Mouse (Mus musculus) kidney, embryonic 14.5 days (tissue): Measurements from ENCODE around the gene Cdca5. TPM values are rescaled to one million over a fixed set of nuclear protein-coding genes. Genes with fewer than 3 reads are reported as not detected.
"Not testable (repeated sequence)": the region's sequence is repeated elsewhere in the genome, so short reads cannot be mapped to it uniquely, and the experiment has no call there.

ENCODE experiments used
- ATAC-seq: fragments of 200-750 bp; cut with Nextera tagmentation; 2 replicates; pipeline ENCODE4 v1.8.0; 2017; ENCODE audit warnings: moderate number of reproducible peaks, mild to moderate bottlenecking, moderate TSS enrichment, moderate library complexity; ENCODE audit not compliant: low FRiP score, low TSS enrichment
- H3K27ac ChIP-seq: fragments of 300-500 bp; sonication (generic); 2 replicates; pipeline ENCODE4 v1.5.1; 2014; ENCODE audit warnings: low read depth, mild to moderate bottlenecking, low read length, moderate library complexity, mixed read lengths
- H3K27me3 ChIP-seq: fragments of 300-500 bp; sonication (generic); 2 replicates; pipeline ENCODE4 v1.6.1; 2014; ENCODE audit warnings: mild to moderate bottlenecking, low read length; ENCODE audit not compliant: control insufficient read depth, insufficient read depth
- H3K36me3 ChIP-seq: fragments of 300-500 bp; sonication (generic); 2 replicates; pipeline ENCODE4 v1.6.1; 2014; ENCODE audit warnings: low read length, mixed read lengths; ENCODE audit not compliant: control insufficient read depth, insufficient read depth
- H3K4me1 ChIP-seq: fragments of 300-500 bp; sonication (generic); 2 replicates; pipeline ENCODE4 v1.6.1; 2014; ENCODE audit warnings: low read length, mixed read lengths; ENCODE audit not compliant: control insufficient read depth, insufficient read depth
- H3K4me2 ChIP-seq: fragments of 300-500 bp; sonication (generic); replicated peaks from 2 replicates; pipeline ENCODE4 v1.6.1; 2014; ENCODE audit warnings: low read depth, mild to moderate bottlenecking, low read length
- H3K4me3 ChIP-seq: fragments of 300-500 bp; sonication (generic); 2 replicates; pipeline ENCODE4 v1.5.1; 2014; ENCODE audit warnings: mild to moderate bottlenecking, low read length
- H3K9ac ChIP-seq: fragments of 300-500 bp; sonication (generic); 2 replicates; pipeline ENCODE4 v1.6.1; 2014; ENCODE audit warnings: low read depth, mild to moderate bottlenecking, low read length, moderate library complexity
- H3K9me3 ChIP-seq: fragments of 300-500 bp; sonication (generic); 2 replicates; pipeline ENCODE4 v1.6.1; 2016; ENCODE audit warnings: low read length; ENCODE audit not compliant: control insufficient read depth
- WGBS: fragments of 180-500 bp; shearing (Covaris S2); extraction: QIAGEN DNeasy Blood & Tissue Kit; methylation state at CpG from one replicate; pipeline ENCODE4 v1.1.7; 2014; 5-methylcytosine and 5-hydroxymethylcytosine counted together
- polyA plus RNA-seq: library from polyadenylated mRNA; unstranded; fragments of >200 nt; fragmentation: Nextera tagmentation; extraction: Ambion mirVana; gene quantifications from 2 replicates; pipeline ENCODE4 v1.2.1, GENCODE M21; 2014

The Cdca5 gene
- 43.1 and 53.5 TPM in 2 replicates for polyA plus RNA-seq

- H3K36me3 ChIP-seq = peaks cover 54% of the 10 kb centered on the region
- peak within 1 kb of the TSS; percentile 71 for H3K27ac ChIP-seq
- no peaks in the 10 kb centered on the region for H3K27me3 ChIP-seq
- ATAC-seq = peak; percentile 90
- no peaks in the 10 kb centered on the region for H3K9me3 ChIP-seq
- H3K4me1 ChIP-seq = peaks cover 14% of the 10 kb centered on the region
- peak within 1 kb of the TSS; percentile 76 for H3K9ac ChIP-seq
- peak within 1 kb of the TSS; percentile 71 for H3K4me3 ChIP-seq
- WGBS = under 1% methylated on average over 58 of the region's 58 CpGs
- peak within 1 kb of the TSS; percentile 90 for H3K4me2 ChIP-seq
Observed at GRCm38 (mm10) chr19:6084478-6085248, at the start of gene Cdca5, which contains the start of gene Zfpl1. TSS of gene Cdca5 (plus strand) at chr19:6084983. TSS of gene Zfpl1 (minus strand) at chr19:6084956.

DNA sequence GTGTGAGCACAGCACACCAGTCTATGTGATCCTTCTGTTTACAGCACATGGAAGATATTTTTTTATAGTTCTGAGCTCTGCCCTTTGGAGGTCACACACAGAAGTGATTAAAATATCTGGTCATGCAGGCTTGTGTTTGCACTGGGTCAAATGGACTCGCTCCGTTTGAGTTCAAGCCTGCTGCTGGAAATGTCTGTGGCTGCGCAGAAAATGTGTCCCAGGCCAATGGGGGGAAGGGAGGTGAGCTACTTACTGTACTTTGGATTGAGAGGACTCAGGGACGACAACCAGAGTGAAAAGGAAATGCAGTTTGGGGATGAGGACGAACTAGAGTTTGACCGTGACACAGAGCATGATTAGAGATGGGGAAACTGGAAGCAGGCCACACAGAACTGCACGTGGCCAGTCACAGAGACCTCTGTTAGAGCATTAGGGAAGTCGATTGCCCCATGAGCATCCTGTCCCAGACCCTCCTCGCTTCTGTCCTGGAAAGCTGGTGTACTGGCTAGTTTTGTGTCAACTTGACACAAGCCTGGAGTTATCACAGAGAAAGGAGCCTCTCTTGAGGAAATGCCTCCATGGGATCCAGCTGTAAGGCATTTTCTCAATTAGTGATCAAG lies 48.7 kb upstream of the Cdca5 start:
- ATAC-seq = no peak
- WGBS = 77% methylated on average over 9 of the region's 9 CpGs

DNA sequence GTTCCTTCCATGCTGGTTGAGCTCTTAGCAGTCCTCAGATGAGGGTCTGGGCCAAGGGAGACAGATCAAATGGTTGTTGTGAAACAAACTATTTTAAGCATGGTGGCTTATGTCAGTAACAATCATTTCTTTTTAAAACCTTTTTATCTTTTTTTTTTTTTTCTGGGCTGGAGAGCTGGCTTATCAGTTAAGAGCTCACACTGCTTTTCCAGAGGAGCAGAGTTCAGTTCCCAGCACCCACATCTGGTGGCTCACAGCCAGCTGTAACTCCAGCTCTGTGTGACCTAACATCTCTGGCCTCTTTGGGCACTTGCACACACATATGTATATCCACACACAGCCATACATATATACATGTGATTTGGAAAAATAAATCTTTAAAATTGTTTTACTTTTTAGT lies 47.1 kb upstream of the Cdca5 start:
- Histone ChIP-seq H3K9ac (no peak overlapping the region), H3K27me3 (no peaks in the 10 kb centered on the region), H3K27ac (no peak overlapping the region), H3K9me3 (no peaks in the 10 kb centered on the region), H3K4me1 (0 out of 2 replicates have a peak, but pooled peaks cover 3% of the 10 kb centered on the region), H3K4me2 (no peak overlapping the region), H3K36me3 (no peaks in the 10 kb centered on the region), H3K4me3 (no peak overlapping the region)
- ATAC-seq = no peak

More for the DNA sequence above, 48.7 kb upstream of the Cdca5 start:
- H3K4me3 ChIP-seq = no peak overlapping the region
- no peak overlapping the region for H3K9ac ChIP-seq
- H3K36me3 ChIP-seq = no peaks in the 10 kb centered on the region
- no peak overlapping the region for H3K4me2 ChIP-seq
- no peaks in the 10 kb centered on the region for H3K4me1 ChIP-seq
- H3K27me3 ChIP-seq = no peaks in the 10 kb centered on the region
- H3K27ac ChIP-seq = no peak overlapping the region
- no peaks in the 10 kb centered on the region for H3K9me3 ChIP-seq

GRCm38 (mm10) chr19:6038326-6038725 lies 46.5 kb upstream of the Cdca5 start:
- Histone ChIP-seq H3K36me3 (no peaks in the 10 kb centered on the region), H3K4me3 (no peak overlapping the region), H3K9ac (no peak overlapping the region), H3K27me3 (no peaks in the 10 kb centered on the region), H3K27ac (no peak overlapping the region), H3K4me1 (0 out of 2 replicates have a peak, but pooled peaks cover 3% of the 10 kb centered on the region), H3K9me3 (no peaks in the 10 kb centered on the region), H3K4me2 (no peak overlapping the region)
- WGBS = 84% methylated on average over 7 of the region's 7 CpGs
- ATAC-seq = no peak

DNA sequence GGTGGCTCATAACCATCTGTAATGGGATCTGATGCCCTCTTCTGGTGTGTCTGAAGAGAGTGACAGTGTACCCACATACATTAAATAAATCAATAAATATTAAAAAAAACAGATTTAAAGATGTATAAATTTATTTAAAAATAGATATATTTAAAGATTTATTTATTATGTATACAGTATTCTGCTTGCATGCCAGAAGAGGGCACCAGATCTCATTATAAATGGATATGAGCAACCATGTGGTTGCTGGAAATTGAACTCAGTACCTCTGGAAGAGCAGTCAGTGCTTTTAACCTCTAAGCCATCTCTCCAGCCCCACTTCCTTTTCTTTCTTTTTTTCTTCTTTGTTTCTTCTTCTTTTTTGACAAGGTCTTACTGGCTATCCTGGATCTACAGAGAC lies 44.8 kb upstream of the Cdca5 start:
- Histone ChIP-seq H3K4me2 (no peak overlapping the region), H3K27ac (no peak overlapping the region), H3K4me1 (0 out of 2 replicates have a peak, but pooled peaks cover 3% of the 10 kb centered on the region), H3K4me3 (no peak overlapping the region), H3K9ac (no peak overlapping the region), H3K27me3 (no peaks in the 10 kb centered on the region), H3K36me3 (no peaks in the 10 kb centered on the region), H3K9me3 (no peaks in the 10 kb centered on the region)
- ATAC-seq = no peak

DNA sequence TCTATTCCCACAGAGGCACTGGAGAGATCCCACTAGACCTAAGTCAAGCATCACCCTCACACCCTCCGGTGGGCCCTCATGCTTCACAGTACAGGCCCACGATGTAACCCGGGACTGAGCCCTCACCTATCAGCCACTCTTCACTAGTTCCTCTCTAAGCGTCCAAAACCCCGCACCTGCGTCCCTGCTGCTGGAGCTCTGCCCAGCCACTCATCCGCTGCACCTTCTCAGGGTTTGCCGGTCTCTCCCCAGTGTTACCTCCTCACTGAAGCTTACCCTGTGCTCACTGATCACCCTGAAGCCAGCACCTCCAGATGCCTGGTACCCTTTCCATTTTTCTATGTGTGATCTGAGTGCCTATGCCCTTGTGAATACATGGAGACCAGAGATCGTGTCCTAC lies 42.5 kb upstream of the Cdca5 start:
- Histone ChIP-seq H3K4me3 (no peak overlapping the region), H3K27me3 (no peaks in the 10 kb centered on the region), H3K4me2 (no peak overlapping the region), H3K9me3 (no peaks in the 10 kb centered on the region), H3K9ac (no peak overlapping the region), H3K36me3 (no peaks in the 10 kb centered on the region), H3K4me1 (peaks cover 3% of the 10 kb centered on the region; the same call in 1 of the 2 replicates), H3K27ac (no peak overlapping the region)
- ATAC-seq = no peak
- 80% methylated on average over 9 of the region's 9 CpGs for WGBS

- peaks cover 13% of the 10 kb centered on the region for H3K36me3 ChIP-seq
- not testable (repeated sequence) for H3K27ac ChIP-seq, H3K9me3 ChIP-seq, ATAC-seq, H3K4me2 ChIP-seq, H3K27me3 ChIP-seq, H3K4me3 ChIP-seq, H3K9ac ChIP-seq
- peaks cover 12% of the 10 kb centered on the region for H3K4me1 ChIP-seq
- 61% methylated on average over 4 of the region's 4 CpGs for WGBS
Observed at GRCm38 (mm10) chr19:6044102-6044501, 40.7 kb upstream of the Cdca5 start.

- ATAC-seq = peak; percentile 53
- 17% methylated on average over 20 of the region's 20 CpGs for WGBS
Observed at GRCm38 (mm10) chr19:6045366-6046293, 39.2 kb upstream of the Cdca5 start.

More at GRCm38 (mm10) chr19:6045366-6046293, 39.2 kb upstream of the Cdca5 start:
- H3K4me3 ChIP-seq = peak overlapping the region; percentile 95
- peak overlapping the region; percentile 89 for H3K9ac ChIP-seq
- peak overlapping the region; percentile 93 for H3K4me2 ChIP-seq
- no peaks in the 10 kb centered on the region for H3K9me3 ChIP-seq
- H3K4me1 ChIP-seq = peaks cover 12% of the 10 kb centered on the region
- peaks cover 28% of the 10 kb centered on the region for H3K36me3 ChIP-seq
- H3K27me3 ChIP-seq = no peaks in the 10 kb centered on the region
- peak overlapping the region; percentile 99 for H3K27ac ChIP-seq
